Mouse (Mus musculus) adrenal gland, postnatal 4 days (tissue): ENCODE data around the gene Card11. TPM values are rescaled to one million over a fixed set of nuclear protein-coding genes. Genes with fewer than 3 reads are reported as not detected.

Source experiments
- DNase-seq, 2 experiments: peaks; one replicate each; pipeline ENCODE4 v3.0.0; 2021 to 2022; ENCODE audit warnings: low spot score in 2 of 2, mixed read lengths in 2 of 2
- total RNA-seq, 2 experiments: library from RNA; stranded (reverse); gene quantifications; 2 replicates each; pipeline ENCODE4 v1.2.3; 2021

Gene Card11
- total RNA-seq, 2 experiments from 2014 or later: 0.50 to 0.51 TPM

DNA sequence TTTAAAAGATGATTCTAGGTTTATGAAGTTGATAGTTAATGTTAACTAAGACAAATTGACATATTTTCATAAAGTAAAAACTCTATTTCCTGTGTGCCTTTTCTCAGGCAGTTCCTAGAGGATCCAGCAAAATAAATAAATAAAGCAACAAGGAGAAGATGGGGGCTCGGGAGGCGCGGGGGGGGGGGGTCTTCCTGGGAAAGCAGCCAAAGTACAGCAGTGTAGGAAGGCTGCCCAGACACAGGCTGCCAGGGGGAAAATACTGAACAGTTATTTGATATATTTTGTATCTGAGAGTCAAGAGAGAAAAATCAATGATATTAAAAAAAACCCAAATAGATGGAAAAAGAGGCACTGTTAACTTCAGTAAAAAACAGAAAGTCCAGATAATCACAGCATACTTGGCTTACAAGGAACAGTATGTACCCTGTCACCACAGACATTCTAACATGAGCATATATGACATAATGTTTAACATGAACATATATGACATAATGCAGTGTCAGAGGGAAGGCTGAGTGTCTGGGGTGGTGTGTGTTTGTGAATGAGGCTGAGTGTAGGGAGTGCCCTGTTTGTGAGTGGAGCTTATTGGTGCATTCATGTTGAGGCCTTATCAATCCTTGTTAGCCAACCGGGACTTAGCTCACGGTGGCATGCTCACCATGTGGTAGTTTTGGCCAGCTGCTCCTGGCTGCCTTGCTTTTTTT is 68.7 kb downstream of the Card11 start:
- no peak for DNase-seq

DNA sequence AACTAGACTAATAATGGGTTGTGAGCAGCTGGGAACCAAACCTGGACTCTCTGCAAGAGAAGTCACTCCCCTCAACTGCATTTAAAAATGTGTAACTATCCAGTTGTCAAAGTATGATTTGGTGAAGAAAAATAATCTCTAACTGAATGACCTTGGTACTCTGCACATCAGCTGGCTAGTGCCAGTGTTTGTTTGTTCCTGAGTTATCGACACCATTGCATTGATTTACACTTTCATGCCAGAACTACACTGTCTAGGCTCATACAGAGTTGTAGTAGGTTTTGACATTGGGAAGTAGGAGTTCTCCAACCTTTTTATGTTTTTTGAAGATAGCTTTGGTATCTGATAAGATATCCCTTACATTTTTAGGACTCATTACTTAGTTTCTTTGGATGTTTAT is 81.9 kb downstream of the Card11 start:
- no peak for DNase-seq

DNA sequence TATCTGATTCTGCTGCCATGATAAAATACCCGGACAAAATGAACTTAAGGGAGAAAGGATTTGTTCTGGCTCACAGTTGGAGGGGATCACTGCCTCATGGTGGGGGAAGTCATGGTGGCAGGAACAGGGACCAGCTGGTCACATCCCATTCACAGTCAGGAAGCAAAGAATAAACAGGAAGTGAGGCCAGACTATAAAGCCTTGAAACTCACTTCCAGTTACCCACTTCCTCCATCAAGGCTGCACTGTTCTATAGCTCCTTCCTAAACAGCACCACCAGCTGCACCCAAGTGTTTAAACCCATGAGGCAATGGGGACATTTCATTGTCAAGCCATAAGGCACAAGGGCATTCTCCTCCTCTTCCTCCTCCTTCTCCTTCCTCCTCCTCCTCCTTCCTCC is 82.6 kb downstream of the Card11 start:
- no peak for DNase-seq

DNA sequence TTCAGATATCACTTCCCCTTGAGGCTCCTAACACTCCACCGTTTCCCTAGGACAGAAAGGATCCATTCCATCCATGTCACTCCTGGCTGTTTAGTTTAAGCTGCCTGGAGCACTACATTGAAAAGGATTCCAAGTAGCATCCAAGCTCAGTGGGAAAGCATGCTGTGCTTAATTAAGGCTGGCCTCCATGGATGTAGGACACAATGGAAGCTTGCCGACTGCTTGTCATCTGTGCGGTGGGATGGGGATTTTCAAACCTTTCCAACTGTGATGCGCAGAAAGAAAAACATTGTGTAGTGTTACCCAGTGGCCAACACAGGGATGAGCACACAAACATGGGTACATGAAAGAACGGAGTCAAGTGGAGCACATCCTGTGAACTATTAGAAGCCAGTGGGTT is 89.5 kb downstream of the Card11 start:
- no peak for DNase-seq

DNA sequence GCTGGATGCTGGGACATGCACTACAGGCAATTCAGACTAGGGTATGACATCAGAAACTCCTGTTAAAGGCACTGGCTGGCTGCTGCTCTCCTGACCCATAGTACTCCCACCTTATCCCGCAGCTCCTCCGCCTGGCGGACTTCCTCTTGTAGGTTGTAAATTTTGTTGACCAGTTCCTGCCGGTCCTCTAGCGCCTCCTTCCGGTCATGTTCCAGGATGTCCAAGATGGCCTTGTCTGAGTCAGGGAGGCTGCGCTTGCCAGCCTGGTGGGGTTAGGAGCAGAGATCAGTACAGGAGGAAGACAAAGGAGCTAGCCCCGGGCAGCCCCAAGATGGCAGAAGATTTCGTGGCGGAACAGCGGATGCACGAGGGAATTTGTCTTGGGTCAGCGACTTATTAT is 99.5 kb downstream of the Card11 start:
- DNase-seq: no peak

DNA sequence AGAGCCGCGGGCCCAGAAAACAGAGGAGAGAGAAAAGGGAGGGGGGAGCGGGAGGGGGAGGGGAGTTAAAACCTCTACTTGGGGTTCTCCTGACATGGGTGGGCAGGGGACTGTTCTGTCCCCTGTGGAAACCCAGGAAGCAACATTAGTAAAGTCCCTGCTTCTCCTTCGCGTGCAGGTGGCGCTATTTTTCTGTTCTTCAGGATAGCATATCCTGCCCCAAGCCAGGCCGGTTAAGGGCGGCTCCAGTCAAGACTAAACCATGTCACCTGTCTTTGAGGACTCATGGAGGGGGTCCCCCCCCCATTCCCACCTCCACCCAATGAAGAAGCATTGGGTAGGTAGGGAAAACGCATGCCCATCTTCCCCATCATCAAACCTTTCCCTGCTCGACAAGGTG is 109.3 kb downstream of the Card11 start:
- DNase-seq: no peak

DNA sequence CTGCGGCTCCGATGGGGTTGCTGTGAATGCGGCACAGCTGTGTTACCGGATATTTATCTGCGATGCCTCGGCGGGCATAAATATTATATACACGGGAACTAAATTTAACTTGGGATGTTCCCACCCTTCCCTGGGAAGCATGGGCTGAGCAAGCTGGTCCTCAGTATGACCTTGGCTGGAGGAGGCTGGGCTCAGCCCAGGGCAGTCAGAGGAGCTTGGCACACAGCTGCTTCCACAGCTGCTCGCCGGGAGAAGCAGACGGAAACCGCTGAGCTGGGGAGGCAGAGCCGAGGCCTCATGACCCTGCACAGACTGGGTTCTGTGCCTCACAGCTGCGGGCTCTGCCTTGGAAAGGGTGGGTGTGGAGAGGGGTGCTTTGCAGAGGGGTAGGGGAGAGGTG is 110.3 kb downstream of the Card11 start:
- no peak for DNase-seq

DNA sequence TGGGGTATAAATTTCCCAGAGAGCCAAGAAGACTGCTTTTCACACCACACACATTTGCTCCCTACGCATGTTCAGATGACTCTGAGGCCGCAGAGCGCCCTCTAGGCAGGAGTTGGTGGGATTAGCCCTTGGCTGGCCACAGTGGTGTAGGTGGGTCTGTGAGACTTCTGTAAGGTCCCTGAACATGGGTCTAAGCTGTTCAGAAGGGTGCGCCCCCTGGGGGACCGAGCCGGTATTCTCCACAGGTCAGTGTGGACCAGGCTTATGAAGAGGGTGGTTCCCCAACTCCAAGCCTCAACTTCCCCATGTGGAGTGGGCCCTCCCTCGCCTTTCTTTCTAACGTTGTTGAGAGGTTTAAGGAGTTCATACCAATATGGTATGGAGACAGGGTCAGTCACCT is 110.8 kb downstream of the Card11 start:
- DNase-seq: no peak

DNA sequence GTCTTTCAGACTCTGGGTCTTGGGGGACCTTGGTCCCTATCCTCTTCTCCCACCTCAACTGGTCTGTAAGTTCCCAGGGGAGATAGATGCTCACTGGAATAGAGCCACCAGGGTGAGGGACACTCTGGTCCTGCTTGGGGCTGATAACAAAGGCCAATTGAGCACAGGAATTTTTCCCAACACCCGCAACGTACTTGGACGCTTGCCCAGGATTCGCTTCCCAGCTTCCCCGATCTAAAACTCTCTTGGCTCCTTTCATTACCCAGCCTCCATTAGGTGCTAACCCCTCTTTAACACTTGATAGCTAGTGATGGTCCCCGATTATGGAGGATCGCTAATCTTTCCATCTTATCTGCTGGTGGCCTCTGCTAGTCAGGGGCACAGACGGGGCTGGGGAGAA is 112.5 kb downstream of the Card11 start:
- no peak for DNase-seq

DNA sequence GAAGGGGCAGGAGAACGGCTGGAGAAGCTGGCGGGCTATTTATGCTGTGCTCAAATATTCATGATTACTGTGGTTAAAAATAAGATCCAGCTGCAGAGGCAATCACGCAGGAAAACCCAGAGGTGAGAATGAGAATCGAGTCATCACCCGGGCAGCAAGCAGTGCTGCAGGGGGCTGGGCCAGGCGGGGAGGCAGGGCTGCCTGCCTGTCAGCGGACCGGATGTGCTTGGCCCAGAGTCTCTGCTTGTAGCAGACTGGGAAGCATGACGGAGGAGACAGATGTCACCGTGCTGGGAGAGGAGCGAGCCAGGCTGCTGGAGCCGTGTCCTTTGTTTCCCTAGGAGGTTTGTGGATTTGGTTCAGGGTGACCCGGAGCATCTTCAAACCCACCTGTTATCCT is 115.4 kb downstream of the Card11 start:
- no peak for DNase-seq

DNA sequence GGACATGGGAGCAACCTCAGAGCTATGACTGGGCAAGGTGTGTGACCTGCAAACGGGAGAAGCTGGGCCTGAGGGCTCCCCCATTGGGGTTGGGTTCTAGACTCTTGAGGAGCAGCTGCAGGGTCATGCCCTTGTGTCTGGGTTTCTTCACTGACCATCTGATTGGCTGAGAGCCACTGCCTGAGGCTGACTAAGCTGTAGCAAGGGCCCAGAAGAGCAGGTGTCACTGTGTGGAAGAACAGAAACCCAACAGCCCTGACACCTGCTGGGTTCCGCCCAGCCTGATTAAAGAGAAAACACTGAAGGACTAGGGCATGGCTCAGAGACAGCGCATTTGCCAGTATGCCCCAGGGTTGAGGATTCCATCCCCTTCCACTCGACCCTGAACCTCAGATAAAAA is 118.0 kb downstream of the Card11 start:
- no peak for DNase-seq

DNA sequence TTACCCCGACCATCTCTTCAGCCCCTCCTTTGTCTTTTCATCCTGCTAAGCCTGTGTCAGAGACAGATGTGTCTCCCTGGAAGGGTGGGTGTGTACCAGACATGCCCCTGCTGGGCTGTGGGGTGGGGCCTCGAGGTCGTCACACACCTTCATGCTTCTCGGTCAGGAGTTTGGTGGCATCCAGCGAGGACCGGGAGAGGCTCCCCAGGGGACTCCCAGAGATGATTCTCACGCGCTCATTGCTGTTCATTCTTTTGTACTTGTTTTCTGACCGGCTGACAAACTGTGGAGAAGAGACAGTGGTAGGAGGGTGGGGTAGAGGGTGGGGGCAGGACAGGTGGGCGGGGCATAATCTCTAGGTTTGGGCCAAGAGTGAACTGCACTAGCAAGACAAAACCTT is 120.2 kb downstream of the Card11 start:
- no peak for DNase-seq

DNA sequence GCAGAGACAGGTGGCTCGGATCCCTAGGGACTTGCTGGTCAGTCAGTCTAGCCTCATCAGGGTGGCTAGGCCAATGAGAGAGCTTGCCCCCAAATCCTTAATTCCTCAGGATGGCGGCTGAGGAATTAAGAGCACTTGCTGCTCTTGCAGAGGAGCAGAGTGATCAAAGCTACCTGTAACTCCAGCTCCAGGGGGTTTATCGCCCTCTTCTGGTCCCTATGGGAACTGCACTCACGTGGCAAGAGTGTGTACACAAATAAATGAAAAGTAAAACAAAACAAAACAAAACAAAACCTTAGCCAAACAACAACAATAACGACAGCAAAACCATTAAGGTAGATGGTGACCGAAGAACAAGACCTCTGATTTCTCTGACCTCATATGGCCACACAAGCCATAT is 121.7 kb downstream of the Card11 start:
- DNase-seq: no peak

DNA sequence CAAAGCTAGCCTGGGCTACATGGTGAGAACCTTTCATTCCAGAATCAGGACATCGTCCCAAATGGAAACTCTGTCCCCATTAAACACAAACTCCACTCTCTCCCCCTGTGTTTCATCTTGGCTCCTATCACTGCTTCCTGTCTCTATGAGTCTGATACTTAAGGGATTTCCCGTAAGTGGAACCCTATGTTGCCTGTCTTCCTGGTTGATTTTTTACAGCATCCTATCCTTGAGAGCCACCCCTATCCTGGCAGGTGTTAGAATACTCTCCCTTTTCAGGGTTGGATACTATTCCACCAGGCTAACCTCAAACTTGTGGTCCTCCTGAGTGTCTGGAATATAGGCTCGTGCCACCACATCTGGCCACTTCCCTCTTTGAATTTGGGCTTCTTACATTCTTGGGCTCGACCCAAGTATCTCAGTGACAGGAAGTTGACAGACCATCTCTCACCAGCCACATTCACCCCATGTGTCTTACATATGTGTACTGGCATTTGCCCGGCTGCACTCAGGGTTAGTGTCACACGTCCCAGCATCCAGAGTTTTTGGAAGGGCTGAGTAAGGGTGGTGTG is 126.6 kb downstream of the Card11 start:
- no peak for DNase-seq

DNA sequence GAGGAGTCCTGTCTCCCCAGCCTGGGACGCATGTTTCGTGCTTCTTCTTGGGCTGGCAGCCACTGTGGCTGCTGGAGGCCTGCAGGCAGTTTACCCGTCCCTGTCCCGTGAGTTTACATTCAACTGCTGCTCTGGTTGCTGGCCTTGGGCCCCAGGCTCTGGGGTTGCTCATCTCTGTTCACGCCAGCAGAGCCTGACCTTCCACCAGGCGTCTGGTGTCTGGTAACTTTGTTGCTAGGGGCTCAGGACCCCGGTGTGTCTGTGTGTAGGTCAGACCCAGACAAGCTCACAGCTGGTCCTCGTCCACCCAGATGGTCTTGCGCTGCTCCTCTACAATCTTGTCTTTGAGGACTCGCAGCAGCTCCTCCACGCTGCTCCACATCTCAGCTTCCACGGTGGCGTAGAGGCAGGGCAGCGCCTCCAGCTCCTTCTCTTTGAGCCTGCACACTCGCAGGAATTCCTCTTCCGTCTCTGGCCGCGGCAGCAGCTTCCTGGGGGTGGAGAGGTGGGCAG is 127.3 kb downstream of the Card11 start:
- DNase-seq: no peak

DNA sequence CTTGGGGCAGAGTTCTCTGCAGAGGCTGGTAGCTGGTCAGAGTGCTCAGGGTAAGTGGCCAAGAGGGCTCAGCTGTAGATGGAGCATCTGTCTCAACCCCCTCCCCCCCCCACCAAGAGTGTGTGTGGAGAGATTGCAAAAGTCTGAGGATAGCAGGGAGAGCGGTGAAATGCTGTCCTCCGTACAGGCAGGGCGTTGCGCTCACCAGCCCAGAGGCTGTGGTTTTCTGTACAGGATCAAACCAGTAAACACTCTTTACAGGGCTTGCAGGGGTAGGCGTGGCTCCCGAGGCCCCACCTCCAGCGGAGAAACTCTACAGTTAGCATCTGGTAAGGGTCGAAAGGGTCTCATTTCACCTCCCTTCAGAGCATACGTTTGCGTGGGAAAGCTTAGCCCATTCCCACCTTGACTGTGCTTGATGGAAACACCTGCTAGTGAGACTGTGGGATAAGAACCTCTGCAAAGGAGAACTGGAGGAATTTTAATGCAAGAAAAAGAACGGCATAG is 127.8 kb downstream of the Card11 start:
- DNase-seq: no peak

DNA sequence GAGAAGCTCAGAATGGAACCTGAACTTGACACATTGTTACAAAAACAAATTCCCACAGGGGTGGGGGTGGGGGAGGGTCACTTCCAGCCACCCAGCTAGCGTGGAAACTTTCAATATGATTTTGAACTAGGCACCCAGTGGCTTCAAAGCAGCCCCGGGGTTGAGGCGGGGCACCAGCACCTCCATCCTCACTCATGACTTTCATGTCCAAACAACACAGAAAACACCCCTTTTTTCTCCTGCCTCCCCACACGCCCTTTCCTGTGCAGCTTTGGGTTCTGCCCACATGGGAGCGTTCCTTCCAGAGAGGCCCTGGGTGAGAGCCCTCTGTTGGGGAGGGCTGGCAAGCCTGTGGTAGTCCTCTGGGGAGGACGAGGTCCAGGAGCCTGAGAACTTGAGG is 129.1 kb downstream of the Card11 start:
- no peak for DNase-seq

DNA sequence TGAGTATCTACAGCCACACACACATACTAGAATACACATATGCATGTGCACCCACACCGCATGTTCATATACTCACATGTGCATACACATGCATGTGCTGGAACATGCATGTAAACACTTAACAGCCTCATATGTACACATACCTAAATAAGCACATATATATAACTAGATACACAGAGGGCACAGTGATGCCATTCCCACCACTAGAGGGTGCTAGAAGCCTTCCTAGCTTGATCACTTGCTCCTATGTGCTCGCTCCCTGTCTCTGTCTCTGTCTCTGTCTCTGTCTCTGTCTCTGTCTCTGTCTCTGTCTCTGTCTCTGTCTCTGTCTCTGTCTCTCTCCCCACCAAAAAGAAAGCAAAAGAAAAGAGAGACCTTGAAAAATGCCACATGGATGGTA is 131.3 kb downstream of the Card11 start:
- no peak for DNase-seq

DNA sequence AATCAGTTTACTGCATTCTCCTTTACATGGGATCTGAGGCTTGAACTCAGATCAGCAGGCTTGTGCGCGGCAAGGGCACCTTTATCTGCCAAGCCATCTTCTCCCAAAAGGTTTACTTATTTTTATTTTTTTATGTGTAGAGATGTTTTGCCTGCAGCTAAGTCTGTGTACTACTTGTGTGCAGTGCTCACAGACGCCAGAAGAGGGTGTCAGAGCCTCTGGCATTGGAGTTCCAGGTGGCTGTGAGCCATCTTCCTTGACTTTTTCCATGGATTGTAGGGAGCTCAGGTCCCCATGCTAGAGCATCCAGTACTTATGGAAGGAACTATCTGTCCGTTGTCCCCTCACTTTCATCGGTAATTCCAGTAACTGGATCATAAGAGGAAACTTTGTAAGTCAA is 140.7 kb downstream of the Card11 start:
- no peak for DNase-seq

DNA sequence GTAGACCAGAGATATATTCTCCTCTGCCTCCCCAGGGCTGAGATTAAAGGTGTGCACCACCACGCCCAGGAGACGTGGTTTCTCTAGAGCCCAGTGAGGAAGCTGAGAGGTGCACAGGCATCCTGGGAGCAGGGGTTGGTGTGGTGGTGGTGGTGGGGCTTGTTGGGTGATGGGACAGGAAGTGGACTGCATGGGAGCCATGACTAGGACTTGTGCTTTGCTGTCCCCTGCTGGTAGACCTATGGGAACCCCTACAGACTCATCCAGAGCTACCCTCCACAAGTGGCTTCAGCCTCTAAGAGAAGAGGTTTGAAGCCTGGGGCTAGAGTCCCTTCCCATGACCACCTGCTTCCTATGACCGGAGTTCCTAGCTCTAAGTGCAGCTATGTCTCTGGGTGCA is 142.0 kb downstream of the Card11 start:
- no peak for DNase-seq

DNA sequence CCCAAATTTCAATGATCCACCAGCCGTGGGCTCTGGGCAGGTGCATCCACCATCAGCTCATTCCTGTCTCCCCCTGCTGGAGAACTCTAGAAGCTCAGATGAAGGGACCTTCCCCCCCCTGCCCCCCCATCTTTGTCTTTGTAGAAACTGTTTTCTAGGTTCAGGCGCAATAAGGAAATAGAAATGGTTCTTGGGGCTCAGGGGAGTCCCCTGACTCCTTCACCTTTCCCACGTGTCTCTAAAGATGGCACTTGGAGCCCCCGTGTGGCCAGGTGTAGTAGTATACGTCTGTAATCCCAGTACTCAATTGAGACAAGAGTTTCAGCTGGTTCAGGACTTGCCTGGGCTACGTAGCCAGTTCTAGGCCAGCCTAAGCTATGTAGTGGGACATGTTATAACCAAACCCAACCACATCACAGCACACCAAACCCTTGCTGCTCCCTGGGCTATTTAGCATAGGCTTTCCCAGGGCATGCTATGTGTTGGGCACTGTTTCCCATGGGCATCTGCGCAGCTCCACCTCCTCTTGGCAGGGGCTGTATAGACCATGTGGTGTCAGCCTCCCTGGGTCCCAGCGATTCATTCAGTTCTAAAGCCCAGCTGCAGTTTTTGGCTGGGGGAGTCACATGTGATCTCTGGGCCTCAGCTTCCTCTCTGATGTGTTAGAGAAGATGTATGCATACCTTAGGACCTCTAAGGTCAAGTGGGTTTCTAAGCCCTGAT is 142.8 kb downstream of the Card11 start:
- DNase-seq: no peak

DNA sequence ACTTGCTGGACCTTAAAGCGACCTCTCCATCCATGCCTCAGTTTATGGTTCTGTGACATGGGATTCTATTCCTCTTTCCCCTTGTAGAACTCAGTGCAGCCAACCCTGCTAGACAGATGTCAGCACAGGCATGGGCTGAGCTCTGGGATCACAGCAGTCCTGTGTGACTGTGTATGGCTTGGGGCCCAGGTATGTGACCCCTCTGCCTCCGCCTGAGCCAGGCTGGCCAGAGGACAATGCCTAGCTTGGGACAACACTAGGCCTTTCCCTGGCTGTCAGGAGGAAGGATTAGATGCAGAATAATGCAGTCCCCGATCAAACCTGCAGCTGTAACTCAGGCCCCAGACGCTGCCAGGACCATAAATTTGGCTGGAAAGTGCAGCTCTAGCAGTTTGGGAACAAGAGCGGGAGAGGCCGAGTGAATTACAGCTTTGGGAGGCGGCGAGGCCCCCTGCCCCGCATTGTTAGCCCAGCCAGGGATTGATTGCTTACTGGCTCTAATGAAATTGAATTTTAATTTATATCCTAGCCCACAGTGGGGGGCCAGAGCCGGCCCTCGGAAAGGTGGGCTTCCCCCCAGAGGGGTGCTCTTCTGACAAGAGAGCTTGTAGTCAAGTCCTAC is 144.4 kb downstream of the Card11 start:
- no peak for DNase-seq
